Mouse (Mus musculus) forebrain, embryonic 14.5 days (tissue): ENCODE results near the gene Wnt5b. TPM values are rescaled to one million over a fixed set of nuclear protein-coding genes. Genes with fewer than 3 reads are reported as not detected.
"Not testable (repeated sequence)": the region's sequence is repeated elsewhere in the genome, so short reads cannot be mapped to it uniquely, and the experiment has no call there.

Source experiments
- ATAC-seq: fragments of 200-750 bp; cut with Nextera tagmentation; 2 replicates; pipeline ENCODE4 v1.8.0; 2017; ENCODE audit warnings: mild to moderate bottlenecking, moderate library complexity
- DNase-seq: peaks from one replicate; pipeline ENCODE4 v3.0.0-alpha.2; 2015; ENCODE audit warnings: low spot score
- H3K27ac ChIP-seq: fragments of 300-500 bp; sonication (generic); 2 replicates; pipeline ENCODE4 v1.5.1; 2014; ENCODE audit warnings: low read depth, mild to moderate bottlenecking, control low read depth, low read length, moderate library complexity
- H3K27me3 ChIP-seq: fragments of 300-500 bp; sonication (generic); replicated peaks from 2 replicates; pipeline ENCODE4 v1.6.1; 2014; ENCODE audit warnings: low read length, control low read depth, mixed read lengths; ENCODE audit not compliant: control insufficient read depth, insufficient read depth
- H3K36me3 ChIP-seq: fragments of 300-500 bp; sonication (generic); 2 replicates; pipeline ENCODE4 v1.6.1; 2014; ENCODE audit warnings: low read length, control low read depth; ENCODE audit not compliant: control insufficient read depth, insufficient read depth
- H3K4me1 ChIP-seq: fragments of 300-500 bp; sonication (generic); 2 replicates; pipeline ENCODE4 v1.6.1; 2014; ENCODE audit warnings: antibody characterized with exemption, low read length, control low read depth; ENCODE audit not compliant: control insufficient read depth, insufficient read depth
- H3K4me2 ChIP-seq: fragments of 300-500 bp; sonication (generic); 2 replicates; pipeline ENCODE4 v1.6.1; 2014; ENCODE audit warnings: mild to moderate bottlenecking, control low read depth, low read length
- H3K4me3 ChIP-seq: fragments of 300-500 bp; sonication (generic); 2 replicates; pipeline ENCODE4 v1.5.1; 2014; ENCODE audit warnings: low read depth, low read length, control low read depth
- H3K9ac ChIP-seq: fragments of 300-500 bp; sonication (generic); 2 replicates; pipeline ENCODE4 v1.6.1; 2014; ENCODE audit warnings: mild to moderate bottlenecking, low read length, control low read depth, moderate library complexity
- H3K9me3 ChIP-seq: fragments of 300-500 bp; sonication (generic); replicated peaks from 2 replicates; pipeline ENCODE4 v1.6.1; 2016; ENCODE audit warnings: low read length, control low read depth, mixed read lengths; ENCODE audit not compliant: control insufficient read depth
- WGBS: fragments of 180-500 bp; shearing (Covaris S2); extraction: QIAGEN DNeasy Blood & Tissue Kit; methylation state at CpG from one replicate; pipeline ENCODE4 v1.1.7; 2014; 5-methylcytosine and 5-hydroxymethylcytosine counted together
- polyA plus RNA-seq: library from polyadenylated mRNA; unstranded; fragments of >200 nt; fragmentation: Nextera tagmentation; extraction: Ambion mirVana; gene quantifications from 2 replicates; pipeline ENCODE4 v1.2.1, GENCODE M21; 2014

Gene Wnt5b
- polyA plus RNA-seq, 1 experiment from 2014 or later = 3.4 TPM

DNA sequence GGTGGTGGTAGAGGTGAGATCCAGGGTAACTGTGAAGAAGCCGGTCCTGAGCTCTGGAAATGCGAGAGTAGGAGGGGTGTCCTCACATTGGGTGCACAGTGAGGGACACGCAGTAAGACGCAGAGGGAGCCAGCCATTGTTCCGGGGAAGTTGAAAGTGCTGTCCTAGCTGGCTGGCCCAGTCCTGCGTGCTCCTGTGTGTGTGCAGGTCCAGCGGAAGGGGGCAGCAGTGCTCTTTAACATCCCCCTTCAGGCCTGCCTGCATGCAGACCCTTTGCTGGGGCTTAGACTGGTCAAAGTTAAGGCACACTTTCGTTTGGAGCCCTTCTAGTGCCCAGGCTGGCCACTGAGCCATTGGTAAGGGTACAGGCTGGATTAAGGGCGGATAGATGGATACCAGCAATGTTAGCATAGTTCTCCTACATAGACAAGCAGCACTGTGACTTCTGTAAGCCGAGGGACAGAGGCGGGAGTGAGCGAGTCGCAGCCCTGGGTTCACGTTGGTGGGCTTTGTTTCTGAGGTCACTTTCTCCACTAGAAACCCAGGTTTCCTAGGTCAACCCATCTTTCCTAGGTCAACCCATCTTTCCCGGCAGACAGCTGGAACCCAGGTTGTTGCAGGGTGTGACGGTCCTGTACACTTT, 61.1 kb downstream of the Wnt5b start:
- peak overlapping the region; percentile 100 for H3K4me2 ChIP-seq
- H3K27me3 ChIP-seq = no peaks in the 10 kb centered on the region
- 21% methylated on average over 16 of the region's 16 CpGs for WGBS
- H3K9ac ChIP-seq = peak overlapping the region; percentile 53
- DNase-seq (peak; percentile 68), ATAC-seq (peak; percentile 13; the same call in 1 of the 2 replicates)
- H3K9me3 ChIP-seq = no peaks in the 10 kb centered on the region
- no peak overlapping the region for H3K27ac ChIP-seq
- peaks cover 29% of the 10 kb centered on the region for H3K36me3 ChIP-seq
- H3K4me3 ChIP-seq = peak overlapping the region; percentile 27
- peaks cover 24% of the 10 kb centered on the region for H3K4me1 ChIP-seq

DNA sequence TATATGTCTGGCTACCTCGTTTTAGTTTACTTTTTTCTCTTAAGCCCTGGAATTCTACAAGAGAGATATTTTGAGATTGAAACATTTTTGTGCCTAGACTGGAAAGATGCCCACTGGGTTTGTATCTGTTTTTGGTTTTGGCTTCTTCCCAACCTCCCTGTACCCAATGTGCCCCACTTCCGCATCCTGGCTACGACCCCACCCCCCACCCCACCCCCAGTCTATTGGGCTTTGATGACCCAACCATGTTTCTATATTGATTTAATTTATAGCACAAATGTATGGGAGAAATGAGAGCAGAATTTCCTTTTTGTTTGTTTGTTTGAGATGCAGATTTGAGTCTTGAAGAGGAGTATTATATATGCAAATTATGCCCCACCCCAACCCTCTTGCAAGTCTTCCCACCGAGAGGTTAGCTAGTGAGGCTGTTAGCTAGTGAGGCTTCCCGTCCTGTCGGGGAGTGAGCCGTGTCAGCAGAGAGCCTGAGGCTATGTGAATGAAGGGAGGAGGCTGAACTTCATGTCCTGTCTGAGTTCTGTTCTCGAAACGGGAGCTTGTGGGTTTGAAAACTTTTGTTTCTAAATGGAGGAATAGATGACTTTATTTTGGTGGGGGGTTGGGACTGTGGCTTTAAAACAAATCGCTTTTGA, 62.3 kb downstream of the Wnt5b start:
- H3K27me3 ChIP-seq, ATAC-seq, H3K9me3 ChIP-seq, H3K27ac ChIP-seq: not testable (repeated sequence)
- Histone ChIP-seq H3K4me1 (peaks cover 28% of the 10 kb centered on the region), H3K4me3 (peak overlapping the region; percentile 95), H3K9ac (peak overlapping the region; percentile 51), H3K36me3 (peaks cover 29% of the 10 kb centered on the region), H3K4me2 (peak overlapping the region; percentile 100)
- 4% methylated on average over 10 of the region's 10 CpGs for WGBS
- DNase-seq = peak; percentile 48

DNA sequence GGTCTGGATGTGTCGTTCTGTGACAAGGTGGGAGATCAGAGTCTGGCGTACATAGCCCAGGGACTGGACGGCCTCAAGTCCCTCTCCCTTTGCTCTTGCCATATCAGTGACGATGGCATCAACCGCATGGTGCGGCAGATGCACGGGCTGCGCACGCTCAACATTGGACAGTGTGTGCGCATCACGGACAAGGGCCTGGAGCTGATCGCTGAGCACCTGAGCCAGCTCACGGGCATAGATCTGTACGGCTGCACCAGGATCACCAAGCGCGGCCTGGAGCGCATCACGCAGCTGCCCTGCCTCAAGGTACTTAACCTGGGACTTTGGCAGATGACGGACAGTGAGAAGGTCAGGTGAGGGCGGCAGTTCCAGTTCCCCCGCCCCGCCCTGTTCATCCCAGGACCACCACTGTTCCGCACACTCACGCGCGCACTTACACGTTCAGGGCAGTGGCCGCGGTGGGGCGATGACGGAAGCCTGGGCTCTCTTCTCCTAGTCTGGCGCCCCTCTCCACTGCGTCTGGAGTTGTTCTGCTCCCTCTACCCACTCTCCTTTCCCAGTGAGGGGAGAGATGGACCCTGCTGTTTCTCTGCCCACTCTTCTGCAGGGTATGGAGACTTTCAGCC, 63.3 kb downstream of the Wnt5b start:
- Histone ChIP-seq H3K4me2 (peak overlapping the region; percentile 100), H3K27ac (peak overlapping the region; percentile 99), H3K36me3 (peaks cover 25% of the 10 kb centered on the region), H3K4me1 (peaks cover 28% of the 10 kb centered on the region), H3K9ac (peak overlapping the region; percentile 92), H3K27me3 (no peaks in the 10 kb centered on the region), H3K4me3 (peak overlapping the region; percentile 95), H3K9me3 (no peaks in the 10 kb centered on the region)
- ATAC-seq (peak; percentile 10; the same call in 1 of the 2 replicates), DNase-seq (peak; percentile 37)
- WGBS = under 1% methylated on average over 33 of the region's 33 CpGs

DNA sequence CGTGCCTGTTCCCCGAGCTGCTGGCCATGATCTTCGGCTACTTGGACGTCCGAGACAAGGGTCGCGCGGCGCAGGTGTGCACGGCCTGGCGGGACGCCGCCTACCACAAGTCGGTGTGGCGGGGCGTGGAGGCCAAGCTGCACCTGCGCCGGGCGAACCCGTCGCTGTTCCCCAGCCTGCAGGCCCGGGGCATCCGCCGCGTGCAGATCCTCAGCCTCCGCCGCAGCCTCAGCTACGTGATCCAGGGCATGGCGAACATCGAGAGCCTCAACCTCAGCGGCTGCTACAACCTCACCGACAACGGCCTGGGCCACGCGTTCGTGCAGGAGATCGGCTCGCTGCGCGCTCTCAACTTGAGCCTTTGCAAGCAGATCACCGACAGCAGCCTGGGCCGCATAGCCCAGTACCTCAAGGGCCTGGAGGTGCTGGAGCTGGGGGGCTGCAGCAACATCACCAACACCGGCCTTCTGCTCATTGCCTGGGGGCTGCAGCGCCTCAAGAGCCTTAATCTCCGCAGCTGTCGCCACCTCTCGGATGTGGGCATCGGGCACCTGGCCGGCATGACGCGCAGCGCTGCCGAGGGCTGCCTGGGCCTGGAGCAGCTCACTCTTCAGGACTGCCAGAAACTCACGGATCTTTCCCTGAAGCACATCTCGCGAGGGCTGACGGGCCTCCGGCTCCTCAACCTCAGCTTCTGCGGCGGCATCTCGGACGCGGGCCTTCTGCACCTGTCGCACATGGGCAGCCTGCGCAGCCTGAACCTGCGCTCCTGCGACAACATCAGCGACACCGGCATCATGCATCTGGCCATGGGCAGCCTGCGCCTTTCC, 64.1 kb downstream of the Wnt5b start:
- H3K9me3 ChIP-seq = no peaks in the 10 kb centered on the region
- H3K4me1 ChIP-seq = peaks cover 24% of the 10 kb centered on the region
- peaks cover 25% of the 10 kb centered on the region for H3K36me3 ChIP-seq
- peak overlapping the region; percentile 99 for H3K27ac ChIP-seq
- H3K9ac ChIP-seq = peak overlapping the region; percentile 92
- under 1% methylated on average over 70 of the region's 70 CpGs for WGBS
- no peaks in the 10 kb centered on the region for H3K27me3 ChIP-seq
- DNase-seq (peak; percentile 61), ATAC-seq (peak; percentile 12)
- H3K4me2 ChIP-seq = peak overlapping the region; percentile 100
- H3K4me3 ChIP-seq = peak overlapping the region; percentile 95

DNA sequence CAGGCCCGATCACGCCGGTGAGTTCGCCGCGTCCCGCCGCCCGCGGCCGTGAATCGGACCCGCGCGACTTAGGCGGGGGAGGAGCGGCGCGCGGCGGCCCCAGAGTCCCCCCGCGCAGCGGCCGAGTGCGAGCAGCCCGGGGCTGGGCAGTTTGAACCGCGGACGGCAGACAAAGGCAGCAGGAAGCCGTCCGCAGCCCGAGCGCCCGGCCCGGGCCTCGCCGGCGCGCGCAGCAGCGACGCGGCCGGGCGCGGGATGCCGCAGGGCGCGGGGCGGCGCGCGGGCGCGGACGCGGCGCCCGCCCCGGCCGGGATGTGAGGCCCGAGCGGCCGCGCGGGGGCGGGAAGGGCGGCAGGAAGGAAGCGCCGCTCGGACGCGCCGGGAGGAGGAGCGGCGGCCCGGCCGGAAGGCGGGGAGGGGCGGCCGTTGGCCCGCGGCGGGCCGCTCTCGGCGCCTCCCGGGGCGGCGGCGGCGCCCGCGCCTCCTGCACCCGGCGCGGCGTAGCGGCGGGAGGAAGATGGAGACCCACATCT, 64.7 kb downstream of the Wnt5b start, which contains the start of gene Fbxl14:
TSS of gene Fbxl14 (plus strand) at position 326 of the 533 bp plus-strand sequence.
- peak within 1 kb of the TSS; percentile 99 for H3K27ac ChIP-seq
- ATAC-seq = peak; percentile 86
- peak within 1 kb of the TSS; percentile 95 for H3K4me3 ChIP-seq
- WGBS = under 1% methylated on average over 46 of the region's 101 CpGs
- peak; percentile 83 for DNase-seq
- peaks cover 24% of the 10 kb centered on the region for H3K4me1 ChIP-seq
- no peaks in the 10 kb centered on the region for H3K27me3 ChIP-seq
- peak within 1 kb of the TSS; percentile 100 for H3K4me2 ChIP-seq
- H3K9ac ChIP-seq = peak within 1 kb of the TSS; percentile 92
- H3K36me3 ChIP-seq = peaks cover 21% of the 10 kb centered on the region
- no peaks in the 10 kb centered on the region for H3K9me3 ChIP-seq

DNA sequence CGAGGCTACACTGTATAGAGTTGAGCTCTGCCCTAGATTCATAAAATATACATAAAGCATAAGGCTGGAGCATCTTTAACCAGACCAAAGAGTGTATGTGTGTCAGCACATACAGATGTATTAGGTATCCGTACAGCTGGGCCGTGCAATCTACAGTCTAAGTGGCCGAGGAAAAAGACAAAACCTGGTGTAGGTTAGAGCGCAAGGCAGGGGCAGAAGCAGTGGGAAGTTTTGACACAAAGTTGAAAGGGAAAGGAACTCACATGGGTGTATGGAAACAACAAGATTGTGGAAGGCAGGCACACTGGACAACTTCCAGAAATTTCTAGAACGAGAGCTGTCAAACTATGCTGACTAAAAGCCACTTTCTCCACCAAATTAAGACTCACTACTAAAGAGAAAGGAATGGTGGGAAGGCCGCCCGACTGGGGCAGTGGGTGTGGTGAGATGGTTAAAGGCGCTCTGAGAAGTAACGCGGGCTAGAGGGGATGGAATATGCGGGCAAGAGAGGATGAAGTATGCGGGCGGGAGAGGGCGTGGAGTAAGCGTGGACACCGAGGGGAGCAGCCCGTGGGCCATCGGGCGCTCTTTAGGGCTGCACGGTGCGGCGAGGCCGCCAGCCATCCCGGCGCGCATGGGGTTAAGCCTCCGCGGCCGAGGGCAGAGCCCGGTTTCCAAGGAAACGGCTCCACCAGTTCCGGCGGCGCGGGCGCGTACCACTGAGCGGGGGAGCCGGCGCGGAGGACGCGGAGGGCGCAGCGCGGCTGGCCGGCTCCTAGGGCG, 65.4 kb downstream of the Wnt5b start:
- Histone ChIP-seq H3K9ac (peak overlapping the region; percentile 92), H3K4me2 (peak overlapping the region; percentile 100), H3K36me3 (peaks cover 14% of the 10 kb centered on the region), H3K27me3 (no peaks in the 10 kb centered on the region), H3K9me3 (no peaks in the 10 kb centered on the region), H3K4me1 (peaks cover 23% of the 10 kb centered on the region), H3K4me3 (peak overlapping the region; percentile 95), H3K27ac (peak overlapping the region; percentile 99)
- peak; percentile 94 for ATAC-seq
- peak; percentile 95 for DNase-seq
- WGBS = 3% methylated on average over 30 of the region's 49 CpGs

DNA sequence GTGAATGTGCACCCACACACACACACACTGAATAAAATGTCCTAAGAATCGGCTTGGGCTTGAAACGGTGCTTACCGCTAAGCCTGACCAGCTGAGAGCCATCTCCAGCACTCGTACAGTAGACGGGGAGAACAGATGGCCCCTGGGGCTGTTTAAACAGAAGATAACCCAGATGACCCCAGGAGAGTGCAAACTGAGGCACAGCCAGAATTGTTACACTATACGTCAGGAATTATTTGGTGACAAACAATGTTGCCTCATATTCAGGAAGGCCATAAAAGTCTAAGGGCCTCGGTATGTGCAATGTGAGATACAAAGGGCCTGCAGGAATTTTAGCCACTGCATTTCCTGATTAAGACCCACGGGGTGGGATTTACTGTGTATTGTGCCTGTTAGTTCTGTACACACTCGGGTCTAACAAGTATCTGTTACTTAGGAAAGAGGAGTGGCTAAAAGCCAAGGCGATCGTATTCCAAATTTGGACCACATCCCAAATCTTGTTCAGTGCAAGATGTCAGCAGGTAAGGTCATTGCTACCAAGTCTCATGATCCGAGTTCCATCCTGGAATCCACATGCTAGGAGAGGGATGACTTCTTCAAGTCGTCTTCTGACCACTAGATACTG, 66.3 kb downstream of the Wnt5b start:
- 56% methylated on average over 13 of the region's 13 CpGs for WGBS
- Histone ChIP-seq H3K4me3 (no peak overlapping the region), H3K27ac (no peak overlapping the region), H3K4me1 (peaks cover 14% of the 10 kb centered on the region), H3K36me3 (peaks cover 7% of the 10 kb centered on the region), H3K9ac (no peak overlapping the region), H3K4me2 (peak overlapping the region; percentile 100; the same call in 1 of the 2 replicates), H3K9me3 (no peaks in the 10 kb centered on the region), H3K27me3 (no peaks in the 10 kb centered on the region)
- ATAC-seq (no peak), DNase-seq (no peak)
